Mouse (Mus musculus) embryonic facial prominence, embryonic 12.5 days (tissue): ENCODE data around the gene Atp8b4. TPM values are rescaled to one million over a fixed set of nuclear protein-coding genes. Genes with fewer than 3 reads are reported as not detected.

Experiments used
- ATAC-seq: fragments of 200-750 bp; cut with Nextera tagmentation; 2 replicates; pipeline ENCODE4 v1.8.0; 2017; ENCODE audit not compliant: insufficient number of reproducible peaks, insufficient read depth, low FRiP score, low TSS enrichment
- H3K27ac ChIP-seq: fragments of 300-500 bp; sonication (generic); 2 replicates; pipeline ENCODE4 v1.5.1; 2016; ENCODE audit warnings: mild to moderate bottlenecking
- H3K27me3 ChIP-seq: fragments of 300-500 bp; sonication (generic); 2 replicates; pipeline ENCODE4 v1.6.1; 2016; ENCODE audit warnings: mild to moderate bottlenecking, moderate library complexity
- H3K36me3 ChIP-seq: fragments of 300-500 bp; sonication (generic); 2 replicates; pipeline ENCODE4 v1.6.1; 2016; ENCODE audit warnings: mild to moderate bottlenecking
- H3K4me1 ChIP-seq: fragments of 300-500 bp; sonication (generic); 2 replicates; pipeline ENCODE4 v1.6.1; 2016
- H3K4me2 ChIP-seq: fragments of 300-500 bp; sonication (generic); replicated peaks from 2 replicates; pipeline ENCODE4 v1.6.1; 2016; ENCODE audit warnings: mild to moderate bottlenecking, moderate library complexity
- H3K4me3 ChIP-seq: fragments of 300-500 bp; sonication (generic); 2 replicates; pipeline ENCODE4 v1.5.1; 2016; ENCODE audit warnings: mild to moderate bottlenecking
- H3K9ac ChIP-seq: fragments of 300-500 bp; sonication (generic); 2 replicates; pipeline ENCODE4 v1.6.1; 2016; ENCODE audit warnings: mild to moderate bottlenecking, moderate library complexity
- H3K9me3 ChIP-seq: fragments of 300-500 bp; sonication (generic); 2 replicates; pipeline ENCODE4 v1.6.1; 2016; ENCODE audit warnings: mild to moderate bottlenecking, moderate library complexity
- WGBS: fragments of 180-500 bp; shearing (Covaris S2); methylation state at CpG from one replicate; pipeline ENCODE4 v1.1.7; 2016; 5-methylcytosine and 5-hydroxymethylcytosine counted together
- polyA plus RNA-seq: library from polyadenylated mRNA; unstranded; fragments of >200 nt; fragmentation: Nextera tagmentation; extraction: Ambion mirVana; gene quantifications from 2 replicates; pipeline ENCODE4 v1.2.1, GENCODE M21; 2016

Atp8b4 gene
- polyA plus RNA-seq, 1 experiment from 2014 or later = 2.6 TPM

DNA sequence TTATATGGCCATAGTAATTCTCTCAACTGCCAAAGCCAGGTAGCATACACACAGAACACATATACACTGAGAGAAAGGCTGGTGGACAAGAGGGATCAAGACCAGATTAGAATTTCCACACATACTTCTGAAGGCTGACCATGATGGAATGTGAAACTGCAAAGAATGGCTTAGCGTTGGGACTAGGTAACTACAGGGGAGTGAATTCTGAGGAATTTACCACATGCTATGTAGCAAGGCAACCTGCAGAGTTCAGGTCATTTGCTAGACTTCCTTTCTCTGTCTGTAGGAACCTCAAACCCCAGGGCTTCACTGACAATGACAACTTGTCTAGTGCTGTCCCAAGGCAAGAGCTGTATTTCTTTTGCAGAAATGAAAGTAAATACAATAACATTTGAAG lies 189.4 kb downstream of the Atp8b4 start:
- WGBS = 43% methylated on average over 1 of the region's 1 CpGs
- H3K4me1 ChIP-seq = no peaks in the 10 kb centered on the region
- no peaks in the 10 kb centered on the region for H3K27me3 ChIP-seq
- no peak for ATAC-seq
- no peak overlapping the region for H3K9ac ChIP-seq
- no peak overlapping the region for H3K4me3 ChIP-seq
- no peak overlapping the region for H3K27ac ChIP-seq
- H3K9me3 ChIP-seq = no peaks in the 10 kb centered on the region
- H3K4me2 ChIP-seq = no peak overlapping the region
- no peaks in the 10 kb centered on the region for H3K36me3 ChIP-seq

DNA sequence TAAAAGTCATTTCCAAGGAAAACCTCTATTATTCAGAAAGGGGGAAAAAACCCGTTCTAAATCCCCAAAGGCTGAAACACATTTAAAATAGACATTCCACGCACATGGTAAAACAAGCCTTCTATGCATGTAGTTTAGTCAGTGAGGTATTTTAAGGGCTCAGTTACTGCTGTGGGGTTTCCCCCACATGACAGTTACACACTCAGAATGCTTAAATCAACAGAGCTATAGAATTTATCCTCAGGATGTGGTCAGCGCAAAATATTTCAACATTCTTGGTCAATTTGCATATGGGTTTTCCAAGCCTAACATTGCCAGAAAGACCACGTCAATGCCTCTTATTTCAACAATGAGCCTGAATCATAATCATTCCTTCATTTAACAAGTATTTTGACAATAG lies 190.5 kb downstream of the Atp8b4 start:
- H3K4me2 ChIP-seq = no peak overlapping the region
- no peaks in the 10 kb centered on the region for H3K4me1 ChIP-seq
- 70% methylated on average over 4 of the region's 4 CpGs for WGBS
- H3K27me3 ChIP-seq = no peaks in the 10 kb centered on the region
- no peaks in the 10 kb centered on the region for H3K36me3 ChIP-seq
- no peaks in the 10 kb centered on the region for H3K9me3 ChIP-seq
- H3K9ac ChIP-seq = no peak overlapping the region
- H3K27ac ChIP-seq = no peak overlapping the region
- no peak overlapping the region for H3K4me3 ChIP-seq
- no peak for ATAC-seq

DNA sequence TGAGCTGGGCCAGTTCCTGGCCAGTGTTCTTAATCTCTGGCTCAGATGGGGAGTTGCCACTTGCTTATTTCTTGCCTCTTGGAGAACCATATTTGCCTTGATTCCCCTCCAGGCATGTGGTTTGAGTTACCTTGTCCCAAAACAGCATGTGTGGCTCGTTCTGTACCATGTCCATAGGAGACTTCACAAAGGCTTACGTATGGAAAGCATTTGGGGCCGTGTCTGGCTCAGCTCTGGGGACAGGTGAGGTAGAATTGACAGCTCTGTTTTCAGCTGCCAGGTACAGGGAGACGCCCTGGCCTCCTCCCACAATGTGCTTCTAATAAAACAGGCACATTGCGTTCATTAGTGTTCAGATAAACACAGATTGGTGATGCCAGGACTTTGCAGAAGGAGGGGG lies 195.9 kb downstream of the Atp8b4 start:
- H3K4me3 ChIP-seq = no peak overlapping the region
- H3K36me3 ChIP-seq = no peaks in the 10 kb centered on the region
- WGBS = 31% methylated on average over 5 of the region's 5 CpGs
- no peaks in the 10 kb centered on the region for H3K4me1 ChIP-seq
- H3K9me3 ChIP-seq = no peaks in the 10 kb centered on the region
- H3K27me3 ChIP-seq = no peaks in the 10 kb centered on the region
- H3K9ac ChIP-seq = no peak overlapping the region
- ATAC-seq = 0 out of 2 replicates have a peak, but pooled peaks have one; percentile 22
- H3K4me2 ChIP-seq = no peak overlapping the region
- no peak overlapping the region for H3K27ac ChIP-seq

DNA sequence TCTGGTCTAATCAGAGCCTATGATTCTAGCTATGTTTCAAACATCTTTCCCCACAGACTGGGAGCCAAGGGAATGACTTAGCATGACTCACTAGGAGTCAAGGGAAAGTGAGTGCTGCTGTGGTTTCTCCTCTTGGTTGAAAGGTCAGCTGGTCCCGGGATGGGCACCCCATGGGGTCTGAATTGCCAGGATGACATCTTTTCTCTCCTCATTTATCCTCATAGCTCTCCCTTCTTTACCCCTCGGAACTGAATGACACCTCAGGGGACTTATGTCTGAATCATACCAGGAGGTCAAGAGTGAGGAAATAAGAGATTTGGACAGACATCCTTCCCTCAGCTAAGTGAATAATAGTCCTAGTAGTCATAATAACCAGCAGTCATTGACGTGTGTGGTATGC lies 197.2 kb downstream of the Atp8b4 start:
- H3K4me1 ChIP-seq = no peaks in the 10 kb centered on the region
- no peaks in the 10 kb centered on the region for H3K36me3 ChIP-seq
- H3K9me3 ChIP-seq = no peaks in the 10 kb centered on the region
- no peak overlapping the region for H3K27ac ChIP-seq
- H3K27me3 ChIP-seq = no peaks in the 10 kb centered on the region
- no peak for ATAC-seq
- H3K4me2 ChIP-seq = no peak overlapping the region
- WGBS = 33% methylated on average over 3 of the region's 3 CpGs
- no peak overlapping the region for H3K9ac ChIP-seq
- no peak overlapping the region for H3K4me3 ChIP-seq

DNA sequence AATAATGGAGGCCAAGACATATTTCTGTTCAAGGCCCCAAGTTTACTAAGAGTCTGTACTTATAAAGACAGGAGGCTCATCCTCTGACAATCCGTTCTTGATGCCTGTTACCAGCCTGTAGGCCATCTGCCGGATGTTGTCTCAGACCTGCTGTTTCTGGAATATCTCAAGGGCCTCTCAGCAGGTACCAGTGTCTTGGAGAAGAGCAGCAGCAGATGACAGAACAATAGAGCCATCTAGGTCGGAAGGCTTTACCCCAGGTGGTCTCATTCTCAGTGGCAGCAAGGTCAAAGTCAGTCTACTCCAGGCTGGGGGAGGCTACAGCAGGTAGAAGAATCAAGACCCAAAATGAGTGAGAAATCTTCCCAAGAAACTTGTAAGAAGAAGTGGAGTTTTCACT lies 198.1 kb downstream of the Atp8b4 start:
- H3K4me1 ChIP-seq = no peaks in the 10 kb centered on the region

DNA sequence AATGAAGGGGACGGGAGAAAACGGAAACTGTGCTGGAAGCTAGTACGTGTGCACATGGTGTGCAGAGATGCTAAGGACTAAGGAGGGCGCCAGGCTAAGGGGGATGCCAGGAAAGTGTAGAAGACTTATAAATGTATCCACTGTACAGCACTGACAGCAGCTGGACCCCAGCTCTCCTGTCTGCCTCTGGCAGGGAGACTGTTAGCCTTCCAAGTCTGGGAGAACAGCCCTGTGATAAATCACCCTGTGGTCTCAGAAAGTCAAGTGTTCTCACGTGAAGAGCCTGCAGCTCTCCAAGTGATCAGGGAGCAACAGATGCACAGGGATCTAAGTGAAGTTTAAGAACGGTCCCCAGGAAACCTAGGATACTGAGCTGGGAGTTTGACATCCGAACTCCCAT lies 209.8 kb downstream of the Atp8b4 start:
- ATAC-seq = no peak
- 89% methylated on average over 7 of the region's 7 CpGs for WGBS

More for the DNA sequence above, 198.1 kb downstream of the Atp8b4 start:
- Histone ChIP-seq H3K36me3 (no peaks in the 10 kb centered on the region), H3K27me3 (no peaks in the 10 kb centered on the region), H3K4me3 (no peak overlapping the region), H3K27ac (no peak overlapping the region), H3K9me3 (no peaks in the 10 kb centered on the region), H3K9ac (no peak overlapping the region), H3K4me2 (no peak overlapping the region)
- ATAC-seq = no peak
- WGBS = 60% methylated on average over 3 of the region's 3 CpGs

DNA sequence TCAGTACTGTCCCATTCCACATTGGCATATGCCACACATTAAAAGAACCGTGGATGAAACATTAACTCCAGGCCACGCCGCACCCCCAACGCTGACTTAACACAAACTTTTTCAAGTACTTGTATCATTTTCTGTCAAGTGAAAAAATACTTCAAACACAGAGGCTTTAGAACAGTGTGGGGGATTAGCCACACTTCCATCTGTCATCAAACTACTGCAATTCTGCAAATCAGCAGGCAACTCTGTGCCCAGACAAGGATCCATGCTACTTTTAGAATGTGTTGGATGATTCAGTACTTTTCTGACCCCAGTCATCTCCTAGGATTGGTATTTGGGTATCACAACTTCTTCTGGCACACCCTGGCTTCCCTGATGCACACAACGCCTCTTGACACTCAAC lies 212.5 kb downstream of the Atp8b4 start:
- WGBS = 89% methylated on average over 5 of the region's 5 CpGs
- Histone ChIP-seq H3K27me3 (no peaks in the 10 kb centered on the region), H3K4me2 (no peak overlapping the region), H3K4me1 (no peaks in the 10 kb centered on the region), H3K4me3 (no peak overlapping the region), H3K36me3 (no peaks in the 10 kb centered on the region), H3K9me3 (no peaks in the 10 kb centered on the region), H3K9ac (no peak overlapping the region), H3K27ac (no peak overlapping the region)
- no peak for ATAC-seq

More for the DNA sequence above, 209.8 kb downstream of the Atp8b4 start:
- Histone ChIP-seq H3K36me3 (no peaks in the 10 kb centered on the region), H3K27ac (no peak overlapping the region), H3K4me2 (no peak overlapping the region), H3K4me3 (no peak overlapping the region), H3K9ac (no peak overlapping the region), H3K4me1 (no peaks in the 10 kb centered on the region), H3K9me3 (no peaks in the 10 kb centered on the region), H3K27me3 (no peaks in the 10 kb centered on the region)

DNA sequence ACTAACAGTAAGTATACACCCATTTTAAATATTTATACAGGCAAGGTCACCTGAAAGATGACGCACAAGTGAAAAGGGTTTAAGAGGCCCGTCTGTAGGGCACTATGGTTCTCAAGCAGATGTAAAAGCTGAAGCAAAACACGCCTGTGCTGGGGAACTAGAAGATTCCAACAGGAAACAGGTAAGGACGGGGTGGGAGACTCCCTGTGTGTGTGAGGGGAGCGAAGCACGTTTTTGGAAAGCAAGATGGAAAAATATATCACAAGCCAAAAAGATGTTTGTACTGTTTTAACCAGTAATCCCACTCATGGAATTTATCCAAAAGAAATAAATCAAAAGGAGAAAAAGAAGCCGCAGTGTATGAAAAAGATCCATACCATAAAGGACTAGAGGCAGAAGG lies 214.1 kb downstream of the Atp8b4 start:
- WGBS = 65% methylated on average over 7 of the region's 7 CpGs
- Histone ChIP-seq H3K4me1 (no peaks in the 10 kb centered on the region), H3K9me3 (no peaks in the 10 kb centered on the region), H3K4me3 (no peak overlapping the region), H3K27ac (no peak overlapping the region), H3K9ac (no peak overlapping the region), H3K27me3 (no peaks in the 10 kb centered on the region), H3K36me3 (no peaks in the 10 kb centered on the region), H3K4me2 (no peak overlapping the region)
- no peak for ATAC-seq

DNA sequence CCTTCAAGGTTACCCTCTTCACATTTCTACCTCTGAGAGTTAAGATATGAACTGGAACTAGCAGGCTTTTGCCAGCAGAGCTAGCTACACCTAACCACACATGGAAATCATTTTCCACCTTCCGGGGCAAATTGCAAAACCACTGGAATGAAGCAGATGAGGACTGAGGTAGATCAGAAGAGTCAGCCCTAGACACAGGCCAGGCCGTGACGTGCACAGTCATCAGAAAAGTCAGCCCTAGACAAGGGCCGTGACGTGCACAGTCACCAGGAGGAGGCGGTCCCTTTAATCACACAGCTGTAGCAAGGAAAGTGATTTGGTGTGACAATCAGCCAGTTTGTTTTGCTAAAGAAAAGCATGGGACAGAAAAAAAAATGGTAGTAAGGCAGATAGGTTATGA lies 216.4 kb downstream of the Atp8b4 start:
- no peaks in the 10 kb centered on the region for H3K27me3 ChIP-seq
- no peaks in the 10 kb centered on the region for H3K9me3 ChIP-seq
- H3K36me3 ChIP-seq = no peaks in the 10 kb centered on the region
- 35% methylated on average over 6 of the region's 6 CpGs for WGBS
- no peak overlapping the region for H3K9ac ChIP-seq
- no peaks in the 10 kb centered on the region for H3K4me1 ChIP-seq
- no peak overlapping the region for H3K4me3 ChIP-seq
- H3K27ac ChIP-seq = 0 out of 2 replicates have a peak overlapping the region, but pooled peaks have one; percentile 23
- no peak overlapping the region for H3K4me2 ChIP-seq
- 0 out of 2 replicates have a peak, but pooled peaks have one; percentile 60 for ATAC-seq

DNA sequence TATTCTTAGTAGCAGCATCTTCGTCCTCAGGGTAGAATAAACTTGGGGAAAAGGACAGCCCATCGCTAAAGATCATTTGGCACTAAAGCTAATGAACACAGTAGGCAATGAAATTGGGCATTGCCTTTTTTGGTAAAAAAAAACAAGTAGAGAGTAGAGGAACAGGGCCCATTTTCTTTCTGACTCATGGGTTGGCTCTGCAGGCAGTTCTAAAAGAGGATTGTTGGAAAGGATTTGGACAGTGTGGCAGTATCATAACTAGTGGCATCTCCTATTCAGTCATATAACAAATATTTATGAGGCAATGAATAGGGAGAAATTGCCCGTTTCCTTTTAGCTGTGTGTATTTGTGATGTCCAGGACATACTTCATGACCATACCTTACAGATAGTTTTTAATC lies 217.4 kb downstream of the Atp8b4 start:
- Histone ChIP-seq H3K9me3 (no peaks in the 10 kb centered on the region), H3K4me2 (no peak overlapping the region), H3K36me3 (no peaks in the 10 kb centered on the region), H3K27me3 (no peaks in the 10 kb centered on the region), H3K9ac (no peak overlapping the region), H3K27ac (no peak overlapping the region), H3K4me3 (no peak overlapping the region), H3K4me1 (no peaks in the 10 kb centered on the region)
- no peak for ATAC-seq
- 65% methylated on average over 3 of the region's 3 CpGs for WGBS

DNA sequence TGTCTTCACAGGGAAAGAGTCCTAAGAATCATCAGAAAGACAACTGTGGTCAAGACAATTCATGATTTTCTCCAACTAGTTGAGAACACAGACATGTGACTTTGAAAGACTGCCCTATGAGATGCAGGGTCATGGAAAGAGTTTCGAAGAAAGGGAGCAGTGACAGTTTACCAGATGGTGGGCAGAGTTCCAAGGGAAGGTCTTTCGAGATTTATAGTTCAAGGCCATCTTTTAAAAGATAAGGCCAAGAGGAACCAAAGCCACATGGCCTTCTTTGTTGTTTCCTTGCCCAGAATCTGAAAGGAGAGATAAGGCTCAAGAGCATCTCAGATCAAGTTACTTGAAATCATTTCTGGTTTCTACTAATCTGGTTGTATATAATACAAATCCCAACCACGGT lies 225.0 kb downstream of the Atp8b4 start:
- Histone ChIP-seq H3K4me3 (no peak overlapping the region), H3K4me1 (no peaks in the 10 kb centered on the region), H3K27me3 (no peaks in the 10 kb centered on the region), H3K36me3 (no peaks in the 10 kb centered on the region), H3K4me2 (no peak overlapping the region), H3K9me3 (no peaks in the 10 kb centered on the region), H3K9ac (no peak overlapping the region), H3K27ac (no peak overlapping the region)
- ATAC-seq = no peak
- WGBS = 82% methylated on average over 3 of the region's 3 CpGs

DNA sequence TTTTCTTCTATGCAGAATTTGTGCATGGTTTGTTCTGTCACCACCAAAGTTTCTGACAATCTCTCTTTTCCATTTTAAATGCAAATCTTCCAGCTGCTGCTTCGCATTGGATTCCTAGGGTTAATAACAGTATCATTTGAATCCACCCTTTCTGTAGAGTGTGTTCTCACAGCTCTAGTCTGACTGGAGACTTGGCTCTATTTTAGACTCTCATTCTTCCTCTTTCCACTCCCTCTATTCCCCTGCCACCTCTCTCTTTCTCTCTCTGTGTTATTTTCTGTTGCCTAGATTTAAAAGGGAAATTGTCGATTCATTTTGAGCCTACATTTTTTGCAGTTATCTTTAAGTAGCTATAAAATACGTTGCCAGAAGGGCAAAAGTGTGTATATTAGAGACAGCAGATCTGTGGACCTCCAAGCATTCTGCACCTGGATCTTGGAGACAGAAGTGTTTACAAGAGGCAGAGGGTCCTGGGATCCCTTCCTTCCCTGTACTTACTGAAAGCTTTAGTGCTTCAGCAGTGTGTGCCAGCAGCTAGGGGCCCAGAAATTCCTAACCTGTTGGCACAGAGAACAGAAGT lies 225.6 kb downstream of the Atp8b4 start:
- Histone ChIP-seq H3K27ac (no peak overlapping the region), H3K36me3 (no peaks in the 10 kb centered on the region), H3K4me2 (no peak overlapping the region), H3K9ac (no peak overlapping the region), H3K4me1 (no peaks in the 10 kb centered on the region), H3K4me3 (no peak overlapping the region), H3K27me3 (no peaks in the 10 kb centered on the region), H3K9me3 (no peaks in the 10 kb centered on the region)
- 79% methylated on average over 3 of the region's 3 CpGs for WGBS
- no peak for ATAC-seq

DNA sequence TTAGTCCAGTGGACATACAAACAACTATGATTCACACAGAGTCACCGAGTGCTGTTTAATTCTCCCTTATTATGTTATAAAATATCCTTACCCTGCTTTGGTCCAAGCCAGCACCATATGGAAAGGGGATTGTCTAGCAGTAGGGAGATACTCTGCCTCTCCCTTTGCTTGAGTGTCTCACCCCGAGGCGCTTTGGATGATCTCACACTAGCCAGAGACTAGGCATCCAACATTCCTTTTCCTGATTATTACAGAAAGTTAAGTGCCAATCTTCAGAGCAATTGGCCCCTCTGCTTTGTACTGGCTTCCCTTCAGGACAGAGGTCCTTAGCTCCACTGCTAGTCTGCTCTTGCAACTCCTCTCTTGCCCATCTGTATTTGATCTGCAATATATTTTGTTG lies 226.2 kb downstream of the Atp8b4 start:
- WGBS = 64% methylated on average over 3 of the region's 3 CpGs
- no peak for ATAC-seq
- Histone ChIP-seq H3K9me3 (no peaks in the 10 kb centered on the region), H3K36me3 (no peaks in the 10 kb centered on the region), H3K4me2 (no peak overlapping the region), H3K4me1 (no peaks in the 10 kb centered on the region), H3K27me3 (no peaks in the 10 kb centered on the region), H3K4me3 (no peak overlapping the region), H3K9ac (no peak overlapping the region), H3K27ac (no peak overlapping the region)
